9 mouse cellular contexts compared by ENCODE assay signal in the genomic region with DNA sequence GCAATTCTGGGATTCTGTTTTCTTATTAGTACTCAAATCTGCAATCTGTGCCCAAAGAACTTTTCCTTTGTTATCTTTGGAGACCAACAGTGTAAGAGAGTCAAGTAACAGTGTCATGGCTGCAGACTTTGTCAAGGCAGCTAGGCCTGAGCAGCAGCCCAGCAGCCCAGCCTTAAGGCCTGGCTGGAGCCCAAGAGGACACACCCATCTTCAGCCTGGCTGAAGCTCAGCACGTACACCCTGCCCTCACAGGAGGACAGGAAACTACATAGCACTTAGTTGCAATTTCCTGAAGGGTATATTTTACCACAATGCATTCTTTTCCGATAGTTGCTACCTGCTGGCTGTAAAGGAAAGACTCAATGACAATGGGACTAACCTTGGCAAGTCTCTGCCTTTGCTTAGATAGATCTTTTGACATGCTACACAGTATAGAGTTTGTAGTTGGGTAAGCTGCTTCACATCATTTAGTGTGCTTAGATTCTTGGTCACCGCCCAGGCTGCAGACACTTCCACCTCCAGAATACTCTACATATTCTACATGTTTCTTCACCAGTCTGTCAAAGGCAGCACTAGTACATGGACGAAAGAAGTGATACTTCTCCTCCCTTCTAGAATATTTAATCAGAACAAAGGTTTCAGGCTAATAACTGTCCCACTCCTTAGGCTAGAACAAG. TPM values are rescaled to one million over a fixed set of nuclear protein-coding genes. Genes with fewer than 3 reads are reported as not detected.
A peak's percentile ranks its signal among the peaks of the same experiment; 100 is the strongest.
DNase-seq lines count a peak whose midpoint lies in the region; ATAC-seq lines count a peak whose summit lies in the region.
"Not testable (repeated sequence)": the region's sequence is repeated elsewhere in the genome, so short reads cannot be mapped to it uniquely, and the experiment has no call there.
"Had no signal": no experiment of that assay in that cellular context is flagged by ENCODE, and none has a peak within 500 bp of the region (broad histone marks: within the 10 kb centered on the region; RNA-seq: fewer than 3 reads in every experiment).

No protein-coding gene starts in this region.

- not testable (repeated sequence) for H3K4me2 ChIP-seq in heart, embryonic 13.5 days; intestine, embryonic 14.5 days (ENCODE audit: low read length); kidney, embryonic 14.5 days (replicated peaks; ENCODE audit: low read depth, low read length); limb, embryonic 15.5 days

- peak; percentile 21 for DNase-seq in 416B (ENCODE audit: low read depth)
- not testable (repeated sequence) for DNase-seq in intestine, embryonic 14.5 days (ENCODE audit: low spot score)
- peak; percentile 31 to 33 for DNase-seq in lung, adult 18-20 months

- not testable (repeated sequence) for H3K36me3 ChIP-seq in heart, embryonic 13.5 days; intestine, embryonic 14.5 days (ENCODE audit: control insufficient read depth, insufficient read depth, low read length); kidney, embryonic 14.5 days (ENCODE audit: control insufficient read depth, insufficient read depth, low read length); limb, embryonic 15.5 days

- not testable (repeated sequence) for H3K9me3 ChIP-seq in heart, embryonic 13.5 days; intestine, embryonic 14.5 days (ENCODE audit: control insufficient read depth, low read length); kidney, embryonic 14.5 days (ENCODE audit: control insufficient read depth, low read length); limb, embryonic 15.5 days

- H3K4me3 ChIP-seq in heart, embryonic 13.5 days; intestine, embryonic 14.5 days (ENCODE audit: low read depth, low read length); kidney, embryonic 14.5 days (ENCODE audit: low read length); limb, embryonic 15.5 days: not testable (repeated sequence)

- not testable (repeated sequence) for H3K27ac ChIP-seq in heart, embryonic 13.5 days (replicated peaks); intestine, embryonic 14.5 days (ENCODE audit: low read depth); kidney, embryonic 14.5 days (ENCODE audit: low read depth, low read length); limb, embryonic 15.5 days

- not testable (repeated sequence) for H3K9ac ChIP-seq in heart, embryonic 13.5 days; intestine, embryonic 14.5 days (ENCODE audit: low read length); kidney, embryonic 14.5 days (ENCODE audit: low read depth, low read length); limb, embryonic 15.5 days

- peak; percentile 65; the same call in 1 of the 2 replicates for ATAC-seq in erythroblast, adult 5-6 weeks (replicated peaks; ENCODE audit: low FRiP score, poor library complexity, severe bottlenecking)
- ATAC-seq in heart, embryonic 13.5 days (ENCODE audit: extremely low read depth, insufficient number of reproducible peaks, low FRiP score, low TSS enrichment), result peak; percentile 37; the same call in 1 of the 2 replicates
- peak; percentile 74; the same call in 1 of the 2 replicates for ATAC-seq in intestine, embryonic 14.5 days (replicated peaks; ENCODE audit: low FRiP score, low TSS enrichment, low read depth)
- peak; percentile 76; the same call in 1 of the 2 replicates for ATAC-seq in kidney, embryonic 14.5 days (ENCODE audit: low FRiP score, low TSS enrichment)
- 0 out of 2 replicates have a peak, but pooled peaks have one; percentile 61 for ATAC-seq in limb, embryonic 15.5 days (ENCODE audit: insufficient number of reproducible peaks, low FRiP score, low TSS enrichment, low read depth)
- ATAC-seq in megakaryocyte-erythroid progenitor cell, adult 5-6 weeks (replicated peaks; ENCODE audit: low FRiP score, low TSS enrichment, poor library complexity, severe bottlenecking), result peak; percentile 98

- WGBS in heart, embryonic 13.5 days, result 0% methylated on average over 1 of the region's 4 CpGs
- 17% methylated on average over 1 of the region's 4 CpGs for whole genome bisulfite sequencing in intestine, embryonic 14.5 days
- 25% methylated on average over 1 of the region's 4 CpGs for WGBS in kidney, embryonic 14.5 days
- 17% methylated on average over 1 of the region's 4 CpGs for WGBS in limb, embryonic 15.5 days

- H3K4me1 ChIP-seq in heart, embryonic 13.5 days; intestine, embryonic 14.5 days (replicated peaks; ENCODE audit: control insufficient read depth, insufficient read depth, low read length); kidney, embryonic 14.5 days (ENCODE audit: control insufficient read depth, insufficient read depth, low read length); limb, embryonic 15.5 days: not testable (repeated sequence)

- H3K27me3 ChIP-seq in heart, embryonic 13.5 days (replicated peaks); intestine, embryonic 14.5 days (replicated peaks; ENCODE audit: control insufficient read depth, insufficient read depth, low read length); kidney, embryonic 14.5 days (ENCODE audit: control insufficient read depth, insufficient read depth, low read length); limb, embryonic 15.5 days: not testable (repeated sequence)

RNA-seq across cellular contexts. Expression of gene Samd9l, which starts 15.1 kb away (rescaled TPM):
- total RNA-seq in erythroblast, adult 5-6 weeks (2015; ENCODE audit: low replicate concordance), result 25.1 and 38.0 TPM in 2 replicates
- total RNA-seq in erythroblast, adult 5-6 weeks (2017; ENCODE audit: low replicate concordance), result 27.3 and 42.0 TPM in 2 replicates
- 1.4 and 1.5 TPM in 2 replicates for polyA plus RNA-seq in heart, embryonic 13.5 days (2015; fragmentation: Nextera tagmentation; extraction: Ambion mirVana)
- polyA plus RNA-seq in intestine, embryonic 14.5 days (2014; fragmentation: Nextera tagmentation; extraction: Ambion mirVana), result 6.5 and 7.1 TPM in 2 replicates
- polyA plus RNA-seq in kidney, embryonic 14.5 days (2014; fragmentation: Nextera tagmentation; extraction: Ambion mirVana), result 4.7 and 8.2 TPM in 2 replicates
- polyA plus RNA-seq in limb, embryonic 15.5 days (2015; fragmentation: Nextera tagmentation; extraction: Ambion mirVana), result 3.0 and 3.2 TPM in 2 replicates
- total RNA-seq in megakaryocyte-erythroid progenitor cell, adult 5-6 weeks (2014; fragmentation: Nextera tagmentation), result 21.9 TPM in 2 replicates
- 33.6 and 49.7 TPM in 2 replicates for total RNA-seq in megakaryocyte-erythroid progenitor cell, adult 5-6 weeks (2017)
- polyA plus RNA-seq: erythroblast, embryonic 14.5 days had no signal

Comparison
In these comparisons a context has a peak if more than half of its experiments do, and no peak if none do; other contexts are left out.
1. ATAC-seq: peak in every context shown above with its lines; median percentile 98 in megakaryocyte-erythroid progenitor cell, adult 5-6 weeks; 76 in kidney, embryonic 14.5 days; 74 in intestine, embryonic 14.5 days; 65 in erythroblast, adult 5-6 weeks; 61 in limb, embryonic 15.5 days; 37 in heart, embryonic 13.5 days.